Mouse (Mus musculus): ENCODE measurements around the gene Krtcap2. TPM values are rescaled to one million over a fixed set of nuclear protein-coding genes. Genes with fewer than 3 reads are reported as not detected.

Gene Krtcap2
- polyA plus RNA-seq, 1 experiment from 2014 or later, result 332 TPM

GRCm38 (mm10) chr3:89238494-89238893 lies 7.3 kb upstream of the Krtcap2 start:
- Histone ChIP-seq H3K27ac (no peak overlapping the region), H3K4me2 (replicated peaks) (no peak overlapping the region), H3K9ac (no peak overlapping the region), H3K36me3 (peaks cover 77% of the 10 kb centered on the region), H3K4me1 (peaks cover 4% of the 10 kb centered on the region), H3K27me3 (no peaks in the 10 kb centered on the region), H3K9me3 (no peaks in the 10 kb centered on the region), H3K4me3 (no peak overlapping the region)
- ATAC-seq (ENCODE audit: low FRiP score, low read depth), result no peak
- WGBS, result 77% methylated on average over 11 of the region's 12 CpGs

GRCm38 (mm10) chr3:89242331-89242895 lies 3.4 kb upstream of the Krtcap2 start:
- no peak overlapping the region for H3K27ac ChIP-seq
- WGBS, result 73% methylated on average over 9 of the region's 9 CpGs
- H3K4me2 ChIP-seq (replicated peaks), result no peak overlapping the region
- no peaks in the 10 kb centered on the region for H3K27me3 ChIP-seq
- ATAC-seq (ENCODE audit: low FRiP score, low read depth), result no peak
- no peaks in the 10 kb centered on the region for H3K9me3 ChIP-seq
- peaks cover 42% of the 10 kb centered on the region for H3K36me3 ChIP-seq
- no peak overlapping the region for H3K9ac ChIP-seq
- peaks cover 33% of the 10 kb centered on the region for H3K4me1 ChIP-seq
- H3K4me3 ChIP-seq, result no peak overlapping the region

GRCm38 (mm10) chr3:89243609-89244008 lies 2.2 kb upstream of the Krtcap2 start:
- H3K4me3 ChIP-seq, result peak overlapping the region; percentile 77
- H3K4me1 ChIP-seq, result peaks cover 39% of the 10 kb centered on the region
- H3K36me3 ChIP-seq, result peaks cover 41% of the 10 kb centered on the region
- peak overlapping the region; percentile 10; the same call in 1 of the 2 replicates for H3K27ac ChIP-seq
- peak overlapping the region; percentile 58 for H3K9ac ChIP-seq
- no peaks in the 10 kb centered on the region for H3K9me3 ChIP-seq
- 10% methylated on average over 14 of the region's 14 CpGs for WGBS
- H3K27me3 ChIP-seq, result no peaks in the 10 kb centered on the region
- H3K4me2 ChIP-seq (replicated peaks), result peak overlapping the region; percentile 91
- ATAC-seq (ENCODE audit: low FRiP score, low read depth), result peak; percentile 32; the same call in 1 of the 2 replicates

GRCm38 (mm10) chr3:89244158-89244981 lies 1.4 kb upstream of the Krtcap2 start:
- H3K27me3 ChIP-seq, result no peaks in the 10 kb centered on the region
- 0 out of 2 replicates have a peak, but pooled peaks have one; percentile 10 for ATAC-seq (ENCODE audit: low FRiP score, low read depth)
- peak overlapping the region; percentile 74 for H3K27ac ChIP-seq
- peaks cover 40% of the 10 kb centered on the region for H3K36me3 ChIP-seq
- H3K4me2 ChIP-seq (replicated peaks), result peak overlapping the region; percentile 91
- WGBS, result 12% methylated on average over 25 of the region's 25 CpGs
- no peaks in the 10 kb centered on the region for H3K9me3 ChIP-seq
- H3K9ac ChIP-seq, result peak overlapping the region; percentile 58
- H3K4me1 ChIP-seq, result peaks cover 39% of the 10 kb centered on the region
- peak overlapping the region; percentile 77 for H3K4me3 ChIP-seq

GRCm38 (mm10) chr3:89244982-89245687 lies 631 bp upstream of the Krtcap2 start:
- Histone ChIP-seq H3K9ac (peak overlapping the region; percentile 58), H3K36me3 (peaks cover 40% of the 10 kb centered on the region), H3K27me3 (no peaks in the 10 kb centered on the region), H3K9me3 (no peaks in the 10 kb centered on the region), H3K4me2 (replicated peaks) (peak overlapping the region; percentile 91), H3K27ac (peak overlapping the region; percentile 74), H3K4me1 (peaks cover 39% of the 10 kb centered on the region), H3K4me3 (peak overlapping the region; percentile 77)
- ATAC-seq (ENCODE audit: low FRiP score, low read depth), result peak; percentile 41; the same call in 1 of the 2 replicates
- under 1% methylated on average over 19 of the region's 26 CpGs for WGBS

GRCm38 (mm10) chr3:89246261-89247100 lies 715 bp downstream of the Krtcap2 start, which contains the start of gene Trim46:
Gene Trim46, minus strand, starts transcription at chr3:89246309.
- peak; percentile 73 for ATAC-seq (ENCODE audit: low FRiP score, low read depth)
- H3K4me1 ChIP-seq, result peaks cover 52% of the 10 kb centered on the region
- under 1% methylated on average over 42 of the region's 42 CpGs for WGBS

GRCm38 (mm10) chr3:89247466-89247865 lies 1.7 kb downstream of the Krtcap2 start:
- Histone ChIP-seq H3K9ac (peak overlapping the region; percentile 87), H3K4me3 (peak overlapping the region; percentile 77), H3K4me2 (replicated peaks) (peak overlapping the region; percentile 91), H3K36me3 (peaks cover 20% of the 10 kb centered on the region; the same call in 1 of the 2 replicates), H3K4me1 (peaks cover 57% of the 10 kb centered on the region), H3K27me3 (no peaks in the 10 kb centered on the region), H3K9me3 (no peaks in the 10 kb centered on the region), H3K27ac (no peak overlapping the region)
- no peak for ATAC-seq (ENCODE audit: low FRiP score, low read depth)
- 87% methylated on average over 4 of the region's 4 CpGs for WGBS

More at GRCm38 (mm10) chr3:89246261-89247100, 715 bp downstream of the Krtcap2 start, which contains the start of gene Trim46:
- H3K36me3 ChIP-seq, result peaks cover 29% of the 10 kb centered on the region
- no peaks in the 10 kb centered on the region for H3K9me3 ChIP-seq
- H3K4me2 ChIP-seq (replicated peaks), result peak within 1 kb of the TSS; percentile 91
- peak within 1 kb of the TSS; percentile 87 for H3K9ac ChIP-seq
- peak within 1 kb of the TSS; percentile 74 for H3K27ac ChIP-seq
- no peaks in the 10 kb centered on the region for H3K27me3 ChIP-seq
- H3K4me3 ChIP-seq, result peak within 1 kb of the TSS; percentile 77

- Histone ChIP-seq H3K9me3 (no peaks in the 10 kb centered on the region), H3K4me1 (peaks cover 34% of the 10 kb centered on the region), H3K4me2 (replicated peaks) (peak overlapping the region; percentile 48; the same call in 1 of the 2 replicates), H3K27ac (no peak overlapping the region), H3K4me3 (no peak overlapping the region), H3K27me3 (no peaks in the 10 kb centered on the region), H3K36me3 (peaks cover 20% of the 10 kb centered on the region; the same call in 1 of the 2 replicates), H3K9ac (0 out of 2 replicates have a peak overlapping the region, but pooled peaks have one; percentile 39)
- 21% methylated on average over 7 of the region's 7 CpGs for WGBS
- ATAC-seq (ENCODE audit: low FRiP score, low read depth), result no peak
These were observed 4.8 kb downstream of the Krtcap2 start for GRCm38 (mm10) chr3:89250435-89251040.

- 0 out of 2 replicates have a peak overlapping the region, but pooled peaks have one; percentile 39 for H3K9ac ChIP-seq
- no peaks in the 10 kb centered on the region for H3K9me3 ChIP-seq
- no peak for ATAC-seq (ENCODE audit: low FRiP score, low read depth)
- WGBS, result 9% methylated on average over 17 of the region's 17 CpGs
- H3K4me2 ChIP-seq (replicated peaks), result peak overlapping the region; percentile 48
- no peaks in the 10 kb centered on the region for H3K27me3 ChIP-seq
- peaks cover 20% of the 10 kb centered on the region; the same call in 1 of the 2 replicates for H3K36me3 ChIP-seq
- H3K4me1 ChIP-seq, result peaks cover 29% of the 10 kb centered on the region
- H3K27ac ChIP-seq, result no peak overlapping the region; the same call in 1 of the 2 replicates
- H3K4me3 ChIP-seq, result no peak overlapping the region; the same call in 1 of the 2 replicates
These were observed 5.7 kb downstream of the Krtcap2 start for GRCm38 (mm10) chr3:89251365-89251895.

- H3K36me3 ChIP-seq, result no peaks in the 10 kb centered on the region
- 88% methylated on average over 5 of the region's 5 CpGs for WGBS
- no peak for ATAC-seq (ENCODE audit: low FRiP score, low read depth)
These were observed 9.2 kb downstream of the Krtcap2 start for GRCm38 (mm10) chr3:89254994-89255393.

More at GRCm38 (mm10) chr3:89254994-89255393, 9.2 kb downstream of the Krtcap2 start:
- Histone ChIP-seq H3K9me3 (no peaks in the 10 kb centered on the region), H3K27me3 (no peaks in the 10 kb centered on the region), H3K4me3 (no peak overlapping the region), H3K4me2 (replicated peaks) (no peak overlapping the region), H3K9ac (no peak overlapping the region), H3K4me1 (peaks cover 18% of the 10 kb centered on the region), H3K27ac (no peak overlapping the region)
